18 mouse cellular contexts compared by ENCODE assay signal in genomic region chr11:79784071-79784470, GRCm38 (mm10).
"Had no signal": no experiment of that assay in that cellular context is flagged by ENCODE, and none has a peak within 500 bp of the region (broad histone marks: within the 10 kb centered on the region; RNA-seq: fewer than 3 reads in every experiment).

No protein-coding gene starts in this region.

- H3K36me3 ChIP-seq: limb, embryonic 15.5 days; liver, embryonic 12.5 days; midbrain, embryonic 12.5 days; neural tube, embryonic 12.5 days had no signal

- H3K4me2 ChIP-seq: limb, embryonic 15.5 days; liver, embryonic 12.5 days; lung, embryonic 14.5 days; midbrain, embryonic 12.5 days; neural tube, embryonic 12.5 days had no signal

- H3K27me3 ChIP-seq: limb, embryonic 15.5 days; neural tube, embryonic 12.5 days had no signal

- ATAC-seq: liver, embryonic 12.5 days had no signal

- H3K4me1 ChIP-seq: limb, embryonic 15.5 days had no signal

- DNase-seq: kidney, adult 9 months; kidney, postnatal 36 days; layer of hippocampus, adult 9-11 months; layer of hippocampus, postnatal 36 days; lung, embryonic 14.5 days; lung, postnatal 10 days; right cerebral cortex, adult 18-20 months; right cerebral cortex, postnatal 25 days; thymus, adult 2 months; thymus, postnatal 25 days had no signal

- H3K4me3 ChIP-seq: limb, embryonic 15.5 days; liver, embryonic 12.5 days; megakaryocyte, embryonic 14.5 days; midbrain, embryonic 12.5 days; neural tube, embryonic 12.5 days had no signal

- H3K9me3 ChIP-seq: limb, embryonic 15.5 days; liver, embryonic 12.5 days; megakaryocyte, embryonic 14.5 days; midbrain, embryonic 12.5 days; neural tube, embryonic 12.5 days had no signal

- H3K9ac ChIP-seq: limb, embryonic 15.5 days; liver, embryonic 12.5 days; lung, embryonic 14.5 days; midbrain, embryonic 12.5 days; neural tube, embryonic 12.5 days had no signal

- H3K27ac ChIP-seq: kidney, postnatal 0 days; limb, embryonic 15.5 days; liver, embryonic 12.5 days; macrophage; midbrain, embryonic 12.5 days; neural tube, embryonic 12.5 days; stomach, postnatal 0 days had no signal
